Mouse (Mus musculus) spleen, adult 2 months (tissue): ENCODE measurements at regions not wholly inside any gene's neighbourhood (a gene's known extent, or its start where the extent isn't known, plus 50 kb on each side); places are given as distances from the start of the nearest gene placed in this dataset.

ENCODE experiments used
- DNase-seq, 2 experiments: peaks; one replicate each; pipeline versions ENCODE4 v3.0.0 to v3.0.0-alpha.2; 2012 to 2021; ENCODE audit warnings: low spot score in 2 of 2, low read depth in 1 of 2
- H3K27ac ChIP-seq: fragments of 200-500 bp; 2 replicates; pipeline ENCODE4 v1.5.1; 2012; ENCODE audit warnings: low read length, inconsistent platforms; ENCODE audit not compliant: insufficient read depth
- H3K27me3 ChIP-seq: fragments of 200-500 bp; 2 replicates; pipeline ENCODE4 v1.6.1; 2012; ENCODE audit warnings: mild to moderate bottlenecking, moderate library complexity, low read length, inconsistent platforms; ENCODE audit not compliant: control insufficient read depth, insufficient read depth
- H3K36me3 ChIP-seq: fragments of 200-500 bp; 2 replicates; pipeline ENCODE4 v1.6.1; 2012; ENCODE audit warnings: mild to moderate bottlenecking, low read length, inconsistent platforms; ENCODE audit not compliant: control insufficient read depth, insufficient read depth
- H3K4me1 ChIP-seq: fragments of 200-500 bp; 2 replicates; pipeline ENCODE4 v1.6.1; 2011; ENCODE audit warnings: inconsistent platforms; ENCODE audit not compliant: control insufficient read depth, insufficient read depth, insufficient read length
- H3K4me3 ChIP-seq: fragments of 200-500 bp; 2 replicates; pipeline ENCODE4 v1.5.1; 2011; ENCODE audit warnings: mild to moderate bottlenecking, inconsistent platforms; ENCODE audit not compliant: insufficient read depth, insufficient read length; ENCODE audit errors: extremely low read depth
- CTCF ChIP-seq: fragments of 200-500 bp; IDR thresholded peaks from 2 replicates; pipeline ENCODE4 v1.5.1; 2011; ENCODE audit warnings: mild to moderate bottlenecking, inconsistent platforms; ENCODE audit not compliant: insufficient read depth, insufficient read length, insufficient replicate concordance; ENCODE audit errors: extremely low read depth
- POLR2A ChIP-seq: fragments of 200-500 bp; IDR thresholded peaks from 2 replicates; pipeline ENCODE4 v1.6.1; 2011; ENCODE audit warnings: low read depth, low read length, inconsistent platforms
- WGBS: fragments of 180-500 bp; shearing (Covaris S2); methylation state at CpG from one replicate; pipeline ENCODE4 v1.1.7; 2018; 5-methylcytosine and 5-hydroxymethylcytosine counted together

DNA sequence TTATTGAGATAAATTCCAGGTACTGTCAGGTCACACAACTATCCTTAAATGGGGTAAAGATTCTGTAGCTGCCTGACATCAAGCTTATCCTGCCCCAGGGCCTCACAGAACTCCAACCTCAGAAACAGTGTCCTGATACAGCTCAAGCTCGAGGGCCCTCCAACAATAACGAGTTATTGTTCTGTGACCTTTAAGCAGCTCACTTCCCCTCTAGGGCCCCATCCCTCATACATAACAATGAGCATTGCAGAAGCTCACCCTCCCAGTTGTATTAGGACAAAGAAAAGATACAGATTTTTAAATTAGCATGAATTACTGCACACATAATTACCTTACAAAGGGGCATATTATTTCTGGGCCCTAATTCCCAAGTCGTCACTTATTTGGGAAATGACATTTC is 293.5 kb upstream of the Trpc7 start:
- TF ChIP-seq POLR2A (no peak), CTCF (no peak)
- Histone ChIP-seq H3K4me1 (no peaks in the 10 kb centered on the region), H3K27me3 (no peaks in the 10 kb centered on the region), H3K4me3 (no peak overlapping the region), H3K36me3 (no peaks in the 10 kb centered on the region), H3K27ac (no peak overlapping the region)
- DNase-seq = no peak
- WGBS = 54% methylated on average over 3 of the region's 3 CpGs

DNA sequence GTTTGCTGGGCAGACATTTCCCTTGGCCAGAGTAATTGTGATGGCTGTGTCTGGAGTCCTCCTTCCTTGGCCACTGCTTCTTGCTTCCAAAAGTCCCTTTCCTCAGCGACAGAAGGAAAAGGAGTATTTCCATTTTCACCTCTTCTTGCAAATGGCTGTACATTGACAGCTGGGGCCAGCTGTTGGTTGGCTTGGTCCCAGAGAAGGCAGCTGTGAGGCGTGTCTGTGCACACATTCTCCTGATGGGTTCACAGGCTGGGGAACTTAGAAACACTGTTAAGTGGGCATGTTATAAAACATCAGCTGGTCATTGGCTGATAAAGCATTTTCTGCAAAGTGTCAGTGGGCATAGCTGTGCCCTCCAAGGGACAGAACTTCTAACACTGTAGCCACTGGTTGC is 290.4 kb upstream of the Trpc7 start:
- H3K27me3 ChIP-seq = no peaks in the 10 kb centered on the region
- H3K36me3 ChIP-seq = no peaks in the 10 kb centered on the region
- TF ChIP-seq POLR2A (no peak), CTCF (no peak)
- no peak overlapping the region for H3K27ac ChIP-seq
- no peaks in the 10 kb centered on the region for H3K4me1 ChIP-seq
- no peak for DNase-seq
- H3K4me3 ChIP-seq = no peak overlapping the region
- 74% methylated on average over 2 of the region's 2 CpGs for WGBS

- Histone ChIP-seq H3K36me3 (no peaks in the 10 kb centered on the region), H3K4me1 (no peaks in the 10 kb centered on the region), H3K27ac (no peak overlapping the region), H3K4me3 (no peak overlapping the region), H3K27me3 (no peaks in the 10 kb centered on the region; the same call in 1 of the 2 replicates)
- WGBS = 74% methylated on average over 3 of the region's 3 CpGs
- TF ChIP-seq POLR2A (no peak), CTCF (no peak)
- no peak for DNase-seq
Measured at GRCm38 (mm10) chr13:57170180-57170579, 274.4 kb upstream of the Trpc7 start.

GRCm38 (mm10) chr13:57169621-57170020 is 273.8 kb upstream of the Trpc7 start:
- 84% methylated on average over 2 of the region's 2 CpGs for WGBS

GRCm38 (mm10) chr13:57165367-57165766 is 269.6 kb upstream of the Trpc7 start:
- Histone ChIP-seq H3K4me1 (no peaks in the 10 kb centered on the region), H3K36me3 (no peaks in the 10 kb centered on the region), H3K27me3 (no peaks in the 10 kb centered on the region; the same call in 1 of the 2 replicates), H3K4me3 (no peak overlapping the region), H3K27ac (no peak overlapping the region)
- TF ChIP-seq POLR2A = no peak
- no peak for TF ChIP-seq CTCF
- 92% methylated on average over 2 of the region's 2 CpGs for WGBS
- no peak for DNase-seq

More at GRCm38 (mm10) chr13:57169621-57170020, 273.8 kb upstream of the Trpc7 start:
- Histone ChIP-seq H3K4me3 (no peak overlapping the region), H3K27me3 (no peaks in the 10 kb centered on the region; the same call in 1 of the 2 replicates), H3K4me1 (no peaks in the 10 kb centered on the region), H3K27ac (no peak overlapping the region), H3K36me3 (no peaks in the 10 kb centered on the region)
- no peak for TF ChIP-seq POLR2A
- no peak for TF ChIP-seq CTCF
- no peak for DNase-seq

DNA sequence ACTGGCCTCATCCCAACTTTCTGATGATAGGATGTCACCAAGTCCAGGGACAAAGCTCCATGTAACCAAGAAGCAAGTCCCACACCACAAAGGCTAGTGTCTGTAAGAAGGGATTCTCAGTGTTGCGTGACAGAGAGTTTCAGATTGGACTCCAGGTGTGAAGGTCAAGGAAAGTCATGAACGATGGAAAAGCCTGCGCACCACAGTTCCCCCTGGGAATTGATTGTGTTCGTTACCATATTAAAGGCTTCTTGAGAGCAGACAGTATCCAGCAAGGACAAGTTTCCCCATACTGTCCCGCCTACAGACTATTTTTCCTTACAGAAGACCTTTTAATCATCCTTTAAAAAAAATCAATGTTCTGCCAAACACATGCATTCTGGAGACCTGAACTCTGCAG is 257.0 kb upstream of the Trpc7 start:
- Histone ChIP-seq H3K36me3 (no peaks in the 10 kb centered on the region), H3K27me3 (no peaks in the 10 kb centered on the region), H3K4me3 (no peak overlapping the region), H3K27ac (no peak overlapping the region), H3K4me1 (no peaks in the 10 kb centered on the region)
- no peak for TF ChIP-seq CTCF
- WGBS = 80% methylated on average over 5 of the region's 5 CpGs
- no peak for DNase-seq

DNA sequence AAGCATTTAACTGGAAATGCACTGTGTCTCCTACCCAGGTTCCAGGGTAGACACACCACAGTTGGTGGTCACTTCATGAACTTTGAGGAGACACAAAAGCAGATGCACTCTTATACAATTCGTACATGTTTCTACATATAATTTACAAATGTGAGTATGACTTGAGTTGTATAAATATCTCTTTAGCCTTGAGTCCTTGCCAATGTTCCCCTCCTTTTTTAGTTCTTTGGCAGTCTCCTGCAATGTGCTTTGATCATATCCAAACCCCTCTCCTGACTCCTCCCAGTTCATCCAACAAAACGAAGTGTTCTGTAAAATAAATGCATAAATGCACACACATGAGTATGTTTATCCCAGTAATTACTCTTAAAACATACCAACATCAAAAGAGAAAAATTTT is 251.8 kb upstream of the Trpc7 start:
- Histone ChIP-seq H3K27ac (no peak overlapping the region), H3K4me1 (no peaks in the 10 kb centered on the region), H3K27me3 (no peaks in the 10 kb centered on the region), H3K36me3 (no peaks in the 10 kb centered on the region), H3K4me3 (no peak overlapping the region)
- WGBS = 75% methylated on average over 2 of the region's 2 CpGs
- DNase-seq = no peak
- TF ChIP-seq CTCF (no peak), POLR2A (no peak)
